Mouse (Mus musculus): ENCODE data around the gene Pax2.

Gene Pax2

DNA sequence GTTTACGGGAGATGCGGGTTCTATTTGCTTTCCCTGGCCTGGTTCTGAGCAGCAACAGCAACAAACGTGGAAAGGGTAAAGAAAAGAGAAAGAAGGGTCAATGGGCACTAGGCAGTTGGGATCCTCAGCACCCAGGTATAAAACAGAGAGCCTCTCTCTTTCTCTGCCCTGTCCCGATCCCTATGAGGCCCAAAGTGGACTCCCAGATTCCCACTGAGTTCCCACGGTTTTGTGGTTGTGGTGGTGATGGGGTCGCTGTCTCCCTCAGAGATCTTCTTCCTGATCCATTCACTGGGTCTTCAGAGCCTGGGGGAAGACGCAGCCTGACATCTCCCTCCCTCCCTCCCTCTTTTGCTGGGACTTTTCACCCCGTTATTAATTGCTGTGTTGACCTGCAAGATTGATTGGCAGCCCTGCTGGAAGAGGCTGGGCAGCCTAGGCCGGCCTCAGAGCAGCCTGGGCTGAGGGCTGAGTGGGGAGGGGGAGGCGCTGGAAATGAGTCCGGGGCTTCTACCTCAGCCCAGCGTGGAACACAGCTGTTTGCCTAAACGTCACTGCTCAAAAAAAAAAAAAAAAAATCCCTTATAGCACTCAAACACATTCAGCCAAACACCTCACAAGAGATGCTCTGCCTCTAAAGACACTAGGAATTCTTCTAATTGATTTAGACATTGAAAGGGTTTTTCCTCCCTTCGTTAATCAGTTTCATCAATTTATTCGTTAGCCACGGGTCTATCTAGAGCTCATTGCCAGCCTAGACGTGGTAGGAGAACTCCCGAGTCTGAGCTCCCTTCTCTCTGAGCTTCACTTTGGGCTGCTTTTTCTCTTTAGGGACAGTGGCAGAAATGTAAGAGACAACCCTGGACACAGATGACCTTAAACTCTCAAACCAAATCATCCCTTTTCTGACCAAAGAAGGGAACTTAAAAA lies 6.5 kb upstream of the Pax2 start:
- DNase-seq, result peak; percentile 38

DNA sequence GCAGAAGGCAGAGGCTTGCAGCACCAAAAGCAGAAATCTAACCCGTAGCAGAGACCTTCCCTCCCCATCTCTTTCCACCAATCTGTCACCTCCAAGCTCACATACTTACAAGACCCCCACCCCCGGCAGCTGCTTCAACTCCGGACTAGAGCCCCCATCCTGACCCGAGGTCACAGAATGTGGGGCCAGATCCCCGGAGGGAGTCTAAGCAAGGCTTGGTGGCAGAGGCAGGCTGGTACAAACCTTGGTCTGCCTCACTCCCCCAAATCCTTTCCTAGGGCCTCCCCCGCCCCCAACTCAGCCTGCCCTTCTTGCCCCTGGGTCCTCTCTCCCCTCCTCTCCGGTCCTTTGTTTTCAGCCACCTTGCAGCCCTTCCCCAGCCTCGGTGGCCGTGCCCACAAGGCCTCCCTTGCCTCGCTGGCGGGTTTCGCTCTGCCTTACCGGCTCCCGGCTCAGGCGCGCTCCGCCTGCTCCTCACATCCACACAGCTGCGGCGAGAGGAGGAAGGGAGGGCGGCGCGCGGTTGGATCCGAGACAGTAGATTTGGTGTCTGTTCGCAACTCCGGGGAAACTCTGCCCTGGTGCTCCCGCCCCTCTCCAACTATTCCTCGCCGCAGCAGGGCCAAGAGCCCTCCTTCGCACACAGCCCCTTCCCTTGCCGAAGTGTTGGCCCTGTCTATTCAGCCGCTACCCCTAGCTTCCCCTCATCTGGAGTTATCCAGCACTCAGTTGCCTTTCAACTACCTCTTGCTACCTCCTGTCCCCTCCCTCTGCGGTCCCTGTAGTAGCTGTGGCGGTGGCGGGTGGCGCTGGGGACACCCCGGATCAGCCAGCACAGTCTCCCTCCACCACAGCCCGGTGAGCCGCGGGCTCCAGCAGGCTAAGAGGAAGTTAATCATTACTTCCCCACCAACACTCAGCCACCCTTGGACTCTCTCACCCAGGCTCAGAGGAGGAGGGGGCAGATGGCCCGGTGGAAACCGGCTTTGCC lies 5.5 kb upstream of the Pax2 start:
- DNase-seq, result peak; percentile 95

DNA sequence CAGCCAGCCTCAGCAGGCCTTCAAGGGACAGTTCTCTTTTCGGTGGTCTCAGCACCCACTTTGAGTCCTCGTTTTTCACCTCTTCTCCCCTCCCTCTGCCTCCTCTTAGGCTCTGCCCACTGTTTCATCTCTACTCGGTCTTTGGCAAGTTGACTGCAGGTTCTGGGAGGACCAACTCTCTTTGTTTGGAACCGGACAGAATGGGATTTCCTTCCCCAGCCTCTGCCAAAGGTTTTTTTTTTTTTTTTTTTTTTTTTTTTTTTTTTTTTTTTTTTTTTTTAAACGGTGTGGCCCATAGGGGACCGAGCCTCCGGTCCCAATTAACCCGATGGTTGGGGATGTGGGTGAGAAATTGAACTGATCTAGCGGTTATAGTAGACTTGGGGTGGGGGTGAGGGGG lies 4.8 kb upstream of the Pax2 start:
- no peak for DNase-seq

DNA sequence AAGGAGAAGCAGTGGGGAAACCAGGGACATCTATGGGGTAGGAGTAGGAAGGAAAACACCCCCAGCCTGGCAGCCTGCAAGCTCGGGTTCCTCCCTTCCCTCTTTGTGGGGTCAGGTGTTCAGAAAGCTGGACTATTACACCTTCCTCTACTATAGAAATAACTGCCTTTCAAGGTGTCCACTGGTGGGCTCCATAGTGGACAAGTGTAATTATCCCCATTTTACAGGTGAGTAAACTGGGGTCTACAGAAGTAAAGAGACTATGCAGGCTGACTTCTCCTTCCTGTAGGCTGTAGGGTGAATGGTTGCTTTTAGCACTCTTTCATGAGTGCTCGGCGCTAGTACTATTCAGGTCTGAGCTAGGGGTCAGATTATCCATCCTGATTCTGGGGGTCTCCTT lies 4.3 kb upstream of the Pax2 start:
- DNase-seq, result no peak

DNA sequence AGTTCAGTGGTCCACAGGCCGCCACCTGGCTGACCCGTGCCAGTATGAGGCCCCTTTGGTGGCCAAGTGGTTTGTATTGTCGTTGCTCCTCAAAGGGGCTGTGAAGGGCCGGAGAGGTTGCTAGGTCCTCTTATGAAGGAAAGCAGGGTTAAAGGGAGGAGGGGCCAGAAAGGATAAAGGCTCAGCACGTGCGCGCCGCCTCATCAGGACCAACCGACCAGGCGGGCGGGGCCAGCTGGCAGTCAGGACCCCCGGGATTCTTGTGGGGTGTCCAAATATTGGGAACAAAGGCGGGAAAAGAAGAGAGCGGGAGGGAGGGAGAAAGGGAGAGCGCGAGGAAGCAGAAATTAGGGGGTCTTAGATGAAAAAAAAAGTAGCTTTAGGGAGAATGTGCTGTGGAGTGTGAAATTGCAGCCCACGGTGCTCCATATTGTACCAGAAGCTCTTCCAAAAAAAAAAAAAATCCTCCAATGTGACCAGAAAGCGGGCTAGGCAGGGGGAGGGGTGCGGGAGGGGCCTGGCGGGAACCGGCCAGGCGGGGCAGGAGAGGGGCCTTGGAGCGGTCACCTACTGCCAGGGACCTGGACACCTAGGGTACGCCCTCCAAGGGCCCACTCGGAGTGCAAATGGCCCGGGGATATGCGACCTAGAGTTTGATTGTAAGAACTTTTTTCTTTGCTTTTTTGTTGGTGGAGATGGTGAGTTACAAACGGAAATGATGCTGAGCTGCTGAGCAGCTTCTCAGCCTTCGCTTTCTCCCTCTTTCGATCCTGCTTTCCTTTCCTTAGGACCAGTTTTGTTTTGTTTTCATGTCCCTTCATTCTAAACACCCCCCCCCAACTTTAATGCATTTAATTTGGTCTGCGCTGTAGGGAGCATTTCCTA lies 3.5 kb upstream of the Pax2 start:
- DNase-seq, result peak; percentile 47

DNA sequence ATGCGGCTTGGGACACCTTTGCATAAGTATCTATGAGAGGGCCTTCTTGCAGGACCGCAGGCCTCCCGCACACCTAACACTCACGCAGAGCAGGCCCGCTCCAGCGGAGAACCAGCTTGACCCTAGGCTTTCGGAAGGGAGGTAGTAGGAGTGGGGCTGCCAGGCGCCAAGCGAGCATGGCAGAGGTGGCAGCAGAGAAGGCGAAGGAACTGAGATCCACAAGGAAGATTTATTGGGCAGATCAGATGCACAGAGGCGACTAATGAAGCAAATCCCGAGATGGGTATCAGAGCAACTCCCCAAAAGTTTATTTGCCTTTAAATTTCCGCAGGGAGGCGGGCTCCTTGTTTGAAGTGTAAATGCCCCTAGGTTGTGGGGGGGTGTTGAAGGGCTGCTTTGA lies 2.5 kb upstream of the Pax2 start:
- peak; percentile 53 for DNase-seq

DNA sequence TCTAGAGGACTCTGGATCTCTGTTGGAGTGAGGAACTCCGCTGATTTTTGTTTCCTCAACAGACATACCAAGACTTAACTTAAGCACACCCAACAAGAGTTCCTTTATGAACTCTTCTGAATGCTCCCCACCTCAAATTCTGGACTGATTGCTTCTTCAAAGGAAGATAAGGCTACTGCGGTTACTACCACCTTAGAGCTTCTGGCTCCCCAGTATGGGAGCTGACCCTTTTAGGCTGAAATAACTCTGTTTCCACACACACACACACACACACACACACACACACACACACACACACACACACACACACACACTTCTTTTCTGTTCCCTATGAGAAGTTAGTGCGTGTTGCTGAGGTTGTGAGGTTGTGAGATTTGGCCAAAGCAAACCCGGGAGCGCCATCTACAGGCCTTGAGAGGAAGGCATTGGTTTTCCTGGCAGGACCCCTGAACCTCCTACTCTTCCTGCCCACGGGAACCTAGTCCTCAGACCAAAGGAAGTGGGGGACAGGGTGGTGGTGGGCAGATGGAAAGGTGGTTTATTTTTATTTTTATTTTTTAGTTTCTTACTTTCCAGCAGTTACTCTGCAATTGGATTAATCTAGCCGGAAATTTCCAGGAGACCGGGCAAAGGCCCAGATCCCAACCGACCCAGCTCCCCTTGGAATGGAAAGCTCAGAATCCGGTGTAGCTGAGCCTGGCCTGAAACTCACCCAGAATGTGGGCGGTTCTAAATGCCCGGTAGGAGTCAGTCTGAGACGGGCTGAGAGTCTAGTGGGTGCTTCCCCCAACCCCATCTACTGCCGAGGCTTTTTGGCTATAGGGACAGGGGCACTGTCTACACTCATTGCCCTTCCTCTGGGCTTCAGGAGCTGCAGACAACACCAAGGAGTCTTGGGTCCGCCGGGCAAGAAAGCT lies 1.1 kb upstream of the Pax2 start:
- DNase-seq, result peak; percentile 90

DNA sequence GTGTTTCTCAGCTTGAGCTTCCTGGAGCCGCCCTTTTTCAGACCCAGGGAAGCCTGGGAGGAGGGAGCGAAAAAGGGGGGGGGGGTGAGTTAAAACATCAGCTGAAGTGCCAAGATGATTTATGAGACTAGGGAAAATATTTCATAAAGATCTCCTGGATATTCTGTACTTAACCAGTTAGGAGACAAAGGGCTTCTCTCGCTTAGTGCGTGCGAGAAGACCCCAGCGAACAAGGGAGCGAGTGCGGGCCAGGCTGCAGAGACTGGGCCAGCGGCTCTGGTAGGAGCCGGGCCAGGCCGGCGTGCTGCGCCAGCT lies 510 bp upstream of the Pax2 start:
- DNase-seq, result no peak

DNA sequence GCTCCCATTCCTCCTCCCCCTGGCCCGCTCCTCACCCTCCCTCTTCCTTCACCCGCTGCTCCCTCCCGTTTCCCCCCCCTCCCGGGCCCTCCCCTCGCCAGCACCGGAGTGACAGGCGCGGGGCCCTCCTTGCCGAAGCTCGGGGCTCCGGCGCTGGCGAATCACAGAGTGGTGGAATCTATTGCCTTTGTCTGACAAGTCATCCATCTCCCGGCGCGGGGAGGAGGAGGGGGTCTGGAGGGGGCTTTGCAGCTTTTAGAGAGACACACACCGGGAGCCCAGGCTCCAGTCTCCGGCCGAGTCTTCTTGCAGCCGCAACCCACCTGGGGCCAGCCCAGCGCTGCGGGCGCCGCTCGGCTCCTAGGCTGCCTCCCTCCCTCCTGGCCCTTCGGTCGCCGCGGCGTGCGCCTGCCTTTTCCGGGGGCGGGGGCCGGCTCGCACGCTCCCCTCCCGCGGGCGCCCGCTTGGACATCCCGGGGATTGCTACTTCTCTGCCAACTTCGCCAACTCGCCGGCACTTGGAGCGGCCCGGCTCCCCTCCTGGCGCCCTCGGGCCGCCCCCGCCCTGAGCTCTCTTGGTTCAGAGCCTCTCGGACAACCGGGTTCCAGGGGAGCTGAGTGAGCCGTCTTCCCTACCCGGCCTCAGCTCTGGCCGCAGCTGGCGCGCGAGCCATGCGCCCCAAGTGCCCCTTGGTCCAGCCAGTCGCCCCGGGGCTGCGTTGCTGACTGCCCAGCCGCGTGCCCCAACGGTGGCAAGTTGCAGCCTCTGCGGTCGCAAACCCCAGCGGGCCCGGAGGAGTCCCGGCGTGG lies 781 bp downstream of the Pax2 start:
- peak; percentile 83 for DNase-seq

DNA sequence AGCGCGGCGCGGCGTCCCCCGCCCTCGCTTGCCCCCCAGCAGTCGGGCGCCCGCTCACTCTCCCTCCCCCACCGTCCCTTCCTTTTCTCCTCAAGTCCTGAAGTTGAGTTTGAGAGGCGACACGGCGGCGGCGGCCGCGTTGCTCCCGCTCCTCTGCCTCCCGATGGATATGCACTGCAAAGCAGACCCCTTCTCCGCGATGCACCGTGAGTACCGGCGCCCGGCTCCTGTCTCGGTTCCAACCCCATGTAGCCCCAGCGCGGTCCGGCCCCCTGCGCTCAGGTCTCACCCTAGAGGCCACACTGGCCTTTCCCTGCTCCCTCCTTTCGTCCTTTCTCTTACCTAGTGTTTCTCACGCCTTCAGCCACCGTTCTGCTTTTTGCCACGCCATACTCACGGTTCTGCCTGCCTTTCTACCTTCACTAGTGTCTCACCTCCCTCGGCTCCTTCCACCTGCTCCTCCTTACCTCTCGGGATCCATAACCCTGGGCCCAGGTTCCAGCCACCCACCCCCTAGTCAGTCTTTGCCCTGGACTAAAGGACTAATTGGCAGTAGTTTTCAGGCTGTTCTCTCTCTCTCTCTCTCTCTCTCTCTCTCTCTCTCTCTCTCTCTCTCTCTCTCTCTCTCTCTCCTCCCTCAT lies 1.5 kb downstream of the Pax2 start:
- peak; percentile 62 for DNase-seq

DNA sequence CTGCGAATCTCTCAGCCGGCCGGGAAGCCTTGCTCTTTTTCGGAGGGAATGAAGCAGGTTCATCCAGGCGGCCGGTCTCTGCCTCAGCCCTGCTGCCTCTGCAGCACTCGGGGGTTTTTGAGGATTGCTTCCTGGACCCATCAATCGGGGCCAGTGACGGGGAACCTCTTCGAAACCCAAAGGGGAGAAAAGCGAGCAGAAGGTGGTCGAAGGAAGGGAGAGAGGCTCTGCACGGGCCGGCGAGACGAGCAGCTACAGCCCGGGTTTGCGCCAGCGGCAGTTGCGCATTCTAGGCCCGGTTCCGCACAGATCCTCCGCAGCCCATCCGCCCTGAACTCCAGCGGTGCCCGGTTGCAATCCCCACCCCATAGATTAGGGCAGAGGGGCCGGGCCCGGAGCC lies 3.0 kb downstream of the Pax2 start:
- no peak for DNase-seq

DNA sequence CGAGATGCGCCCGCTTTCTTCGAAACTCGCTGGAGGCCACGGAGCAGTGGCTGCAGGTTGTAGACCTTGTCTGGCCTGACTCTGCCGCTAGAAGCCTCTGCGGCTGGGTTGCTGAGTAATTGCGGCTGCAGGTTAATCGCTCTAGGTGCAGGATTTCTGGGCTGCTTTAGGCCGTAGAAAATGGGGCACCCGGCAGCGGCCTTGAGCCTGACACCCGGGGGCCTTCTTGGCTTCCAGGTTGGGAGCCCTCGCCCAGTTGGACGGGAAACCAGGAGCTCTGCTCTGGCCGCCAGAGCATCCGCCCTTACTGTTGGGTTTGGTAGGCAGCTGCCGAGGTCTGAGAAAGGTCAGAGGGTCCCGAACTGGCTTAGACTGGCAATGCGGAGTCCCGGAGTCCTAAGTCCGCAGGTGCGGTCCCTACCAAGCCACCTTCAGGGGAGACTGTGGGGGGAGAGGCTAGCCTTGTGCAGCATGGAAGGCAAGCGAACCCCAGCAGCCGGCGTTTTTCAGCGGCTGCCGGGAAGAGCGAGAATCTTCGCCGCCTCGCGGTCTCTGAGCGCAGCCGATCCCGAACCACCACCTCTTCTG lies 3.8 kb downstream of the Pax2 start:
- peak; percentile 54 for DNase-seq

DNA sequence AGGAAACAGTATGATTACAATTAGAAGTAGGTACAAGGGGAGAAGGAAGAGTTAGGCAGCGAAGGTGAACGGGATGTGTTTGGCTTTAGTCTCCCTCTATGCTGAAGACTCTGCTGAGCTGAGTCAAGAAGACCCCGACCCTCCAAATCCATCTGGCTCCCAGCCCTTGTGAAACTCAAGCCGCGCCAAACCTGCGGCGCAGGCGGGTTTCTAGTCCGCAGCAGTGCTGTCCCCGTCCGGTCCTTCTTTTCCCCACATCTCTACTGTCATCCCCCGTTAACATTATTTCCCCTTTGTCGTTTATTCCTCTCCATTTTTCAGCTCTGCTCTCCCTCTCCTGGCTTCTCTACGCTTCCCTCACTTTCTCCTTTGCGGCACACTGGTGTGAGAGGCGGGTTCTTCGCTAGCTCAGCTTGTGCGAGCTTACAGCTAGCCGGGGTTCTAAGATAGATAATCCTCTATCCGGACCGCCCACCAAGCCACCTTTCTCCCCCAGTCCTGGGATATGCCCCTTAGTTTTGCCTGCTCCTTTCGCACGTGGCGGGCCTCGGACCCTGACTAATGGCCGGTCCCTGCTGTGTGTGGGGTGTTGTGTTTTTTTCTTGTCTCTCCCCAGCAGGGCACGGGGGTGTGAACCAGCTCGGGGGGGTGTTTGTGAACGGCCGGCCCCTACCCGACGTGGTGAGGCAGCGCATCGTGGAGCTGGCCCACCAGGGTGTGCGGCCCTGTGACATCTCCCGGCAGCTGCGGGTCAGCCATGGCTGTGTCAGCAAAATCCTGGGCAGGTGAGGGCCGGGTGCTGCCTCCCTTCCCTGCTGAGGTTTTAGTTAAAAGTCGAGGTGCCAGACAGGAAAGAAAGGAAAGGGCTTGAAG lies 4.7 kb downstream of the Pax2 start:
- DNase-seq, result no peak

DNA sequence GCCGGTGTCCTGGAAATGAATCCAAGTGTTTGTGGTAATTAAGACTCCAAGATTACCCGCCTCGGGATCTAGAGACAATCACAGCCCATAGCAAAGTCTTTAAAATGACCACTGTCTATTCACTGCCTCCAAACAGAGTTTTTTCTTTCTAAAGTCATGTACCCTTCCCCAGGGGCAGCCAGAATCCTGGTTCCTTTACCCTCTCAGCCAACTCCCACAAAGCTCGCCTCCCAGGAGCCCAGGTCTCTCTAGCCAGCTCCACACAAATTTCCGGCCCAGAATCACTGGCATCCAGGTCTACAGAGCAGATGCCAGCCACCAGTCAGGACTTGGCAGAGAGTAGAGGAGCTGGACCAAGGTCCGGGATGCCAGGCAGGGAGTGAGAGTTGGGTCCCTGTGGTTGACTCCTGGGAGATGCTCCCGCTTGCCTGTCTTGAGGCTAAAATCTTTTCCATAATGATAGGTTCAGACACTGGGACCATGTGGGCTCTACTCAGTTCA lies 6.3 kb downstream of the Pax2 start:
- peak; percentile 57 for DNase-seq

DNA sequence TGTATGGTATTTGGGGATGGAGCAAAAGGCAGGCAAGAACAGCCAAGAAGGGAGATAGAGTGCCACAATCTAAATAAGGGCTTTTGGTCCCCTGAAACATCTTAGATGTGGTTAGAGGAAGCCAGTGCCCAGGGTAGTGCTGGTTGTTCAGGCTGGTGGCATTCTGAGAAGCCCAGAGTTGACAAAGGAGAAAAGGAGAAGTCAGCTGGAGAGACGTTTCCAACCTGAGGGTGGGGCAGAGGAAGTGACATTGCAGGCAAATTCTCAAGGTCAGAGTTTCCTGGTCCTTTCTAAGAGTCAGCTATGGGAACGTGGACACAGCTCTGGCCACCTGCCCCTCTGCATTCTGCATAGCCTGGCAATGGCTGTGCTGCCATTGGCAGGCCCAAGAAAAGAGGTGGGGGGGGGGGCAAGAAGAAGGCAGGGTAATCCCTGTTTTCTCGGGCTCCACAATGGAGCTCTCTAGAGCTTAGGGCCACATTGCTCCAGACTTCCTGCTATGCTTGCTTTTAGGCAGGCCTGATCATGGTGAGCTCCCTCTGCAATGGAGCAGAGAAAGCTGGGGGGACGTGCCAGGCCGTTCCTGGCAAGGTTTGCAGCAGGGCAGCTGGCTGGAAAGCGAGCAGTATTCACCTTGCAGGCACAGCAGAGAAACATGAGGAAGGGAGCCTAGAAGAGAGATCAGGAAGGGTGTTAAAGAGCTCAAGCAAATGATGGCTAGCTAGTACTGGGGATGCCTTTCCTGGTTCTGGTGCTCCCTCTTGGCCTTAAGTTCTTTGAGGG lies 14.6 kb downstream of the Pax2 start:
- no peak for DNase-seq

DNA sequence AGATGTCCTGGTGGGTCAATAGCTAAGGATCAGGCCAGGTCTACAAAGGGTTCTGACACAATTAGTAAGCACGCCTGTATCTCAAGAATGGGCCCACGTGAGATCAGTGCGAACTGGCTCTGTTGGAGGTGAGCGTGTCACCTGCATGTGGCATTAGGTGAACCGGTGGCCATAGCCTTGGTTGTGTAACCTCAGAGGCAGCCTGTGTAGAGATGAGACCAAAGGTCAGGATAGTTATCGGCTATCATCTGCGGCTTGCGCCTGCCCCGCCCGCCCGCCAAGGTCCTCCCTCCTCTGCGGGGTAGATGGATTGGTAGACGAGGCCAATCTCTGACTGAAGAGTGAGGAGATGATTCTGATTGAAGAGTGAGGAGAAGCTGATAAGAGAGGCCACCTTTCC lies 15.7 kb downstream of the Pax2 start:
- DNase-seq, result no peak

DNA sequence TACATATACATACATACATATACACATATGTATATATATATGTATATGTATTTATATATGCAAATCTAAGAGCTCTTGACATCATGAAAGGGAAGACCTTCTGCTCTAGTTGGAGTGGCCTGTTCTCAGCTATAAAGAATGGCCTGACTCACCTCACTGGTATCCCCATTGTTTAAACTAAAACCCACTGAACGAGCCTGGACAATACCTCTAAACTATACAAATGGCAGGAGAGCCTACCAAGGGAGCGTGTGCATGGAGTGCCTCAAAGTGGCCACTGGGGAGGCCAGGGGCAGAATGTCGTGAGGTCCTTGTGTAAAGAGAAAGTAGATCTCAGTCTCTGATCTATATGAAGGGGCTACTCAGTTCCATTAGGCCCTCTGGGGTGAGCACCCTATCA lies 26.1 kb downstream of the Pax2 start:
- no peak for DNase-seq

DNA sequence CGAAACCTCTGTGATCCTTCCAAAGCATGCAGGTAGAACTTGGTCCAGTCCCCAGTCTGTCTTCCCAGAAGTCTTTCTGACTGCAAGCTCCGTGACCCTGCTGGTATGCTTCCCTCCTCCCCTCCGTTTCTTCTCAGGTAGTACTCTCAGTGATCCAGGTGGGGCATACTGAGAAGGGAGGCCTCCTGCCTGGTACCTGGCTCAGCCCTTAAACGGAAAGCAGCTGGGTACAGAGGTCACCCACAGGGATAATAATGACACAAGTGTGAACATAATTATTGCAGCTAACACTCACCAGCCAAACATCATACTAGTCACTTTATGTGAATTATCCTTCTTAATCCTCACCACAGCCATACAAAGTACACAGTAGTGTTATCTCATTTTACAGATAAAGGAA lies 28.5 kb downstream of the Pax2 start:
- no peak for DNase-seq

Measured in kidney, adult 9 months (tissue).